Mouse (Mus musculus) heart, adult 18-20 months (tissue): ENCODE data around the gene Gadd45a. TPM values are rescaled to one million over a fixed set of nuclear protein-coding genes. Genes with fewer than 3 reads are reported as not detected.

Experiments used
- DNase-seq, 2 experiments: peaks; one replicate each; pipeline ENCODE4 v3.0.0; 2021 to 2022; ENCODE audit warnings: mixed read lengths in 1 of 2
- total RNA-seq, 2 experiments: library from RNA; stranded (reverse); gene quantifications; 2 replicates each; pipeline ENCODE4 v1.2.3; 2021

Gadd45a gene
- total RNA-seq, 2 experiments from 2014 or later: 22.9 to 24.8 TPM

GRCm38 (mm10) chr6:66985500-66985899 is 51.8 kb downstream of the Gadd45a start:
- DNase-seq: no peak

Other genes starting within 250 kb of the Gadd45a start
- not detected for gene Vmn1r39, start 226.8 kb downstream of the Gadd45a start, total RNA-seq
- gene Gng12, start 141.1 kb downstream of the Gadd45a start, total RNA-seq: 10 to 100 TPM; 36.9 to 41.9 TPM
- 100 to 1,000 TPM; 208 to 214 TPM for gene Serbp1, start 200.7 kb upstream of the Gadd45a start, total RNA-seq